Mouse (Mus musculus) spleen, adult 2 months (tissue): ENCODE results near the gene Gm45713. TPM values are rescaled to one million over a fixed set of nuclear protein-coding genes. Genes with fewer than 3 reads are reported as not detected.

Source experiments
- DNase-seq, 2 experiments: peaks; one replicate each; pipeline versions ENCODE4 v3.0.0 to v3.0.0-alpha.2; 2012 to 2021; ENCODE audit warnings: low spot score in 2 of 2, low read depth in 1 of 2
- H3K27ac ChIP-seq: fragments of 200-500 bp; 2 replicates; pipeline ENCODE4 v1.5.1; 2012; ENCODE audit warnings: low read length, inconsistent platforms; ENCODE audit not compliant: insufficient read depth
- H3K27me3 ChIP-seq: fragments of 200-500 bp; 2 replicates; pipeline ENCODE4 v1.6.1; 2012; ENCODE audit warnings: mild to moderate bottlenecking, moderate library complexity, low read length, inconsistent platforms; ENCODE audit not compliant: control insufficient read depth, insufficient read depth
- H3K36me3 ChIP-seq: fragments of 200-500 bp; 2 replicates; pipeline ENCODE4 v1.6.1; 2012; ENCODE audit warnings: mild to moderate bottlenecking, low read length, inconsistent platforms; ENCODE audit not compliant: control insufficient read depth, insufficient read depth
- H3K4me1 ChIP-seq: fragments of 200-500 bp; 2 replicates; pipeline ENCODE4 v1.6.1; 2011; ENCODE audit warnings: inconsistent platforms; ENCODE audit not compliant: control insufficient read depth, insufficient read depth, insufficient read length
- H3K4me3 ChIP-seq: fragments of 200-500 bp; 2 replicates; pipeline ENCODE4 v1.5.1; 2011; ENCODE audit warnings: mild to moderate bottlenecking, inconsistent platforms; ENCODE audit not compliant: insufficient read depth, insufficient read length; ENCODE audit errors: extremely low read depth
- CTCF ChIP-seq: fragments of 200-500 bp; IDR thresholded peaks from 2 replicates; pipeline ENCODE4 v1.5.1; 2011; ENCODE audit warnings: mild to moderate bottlenecking, inconsistent platforms; ENCODE audit not compliant: insufficient read depth, insufficient read length, insufficient replicate concordance; ENCODE audit errors: extremely low read depth
- POLR2A ChIP-seq: fragments of 200-500 bp; IDR thresholded peaks from 2 replicates; pipeline ENCODE4 v1.6.1; 2011; ENCODE audit warnings: low read depth, low read length, inconsistent platforms
- WGBS: fragments of 180-500 bp; shearing (Covaris S2); methylation state at CpG from one replicate; pipeline ENCODE4 v1.1.7; 2018; 5-methylcytosine and 5-hydroxymethylcytosine counted together
- polyA plus RNA-seq: library from polyadenylated mRNA; depleted of rRNA; stranded (reverse); fragments of >200 nt; gene quantifications from 2 replicates; pipeline ENCODE4 v1.2.3, GENCODE M21; 2012; rRNA removed

Gm45713 gene
- 0.28 and 0.70 TPM in 2 replicates for polyA plus RNA-seq

DNA sequence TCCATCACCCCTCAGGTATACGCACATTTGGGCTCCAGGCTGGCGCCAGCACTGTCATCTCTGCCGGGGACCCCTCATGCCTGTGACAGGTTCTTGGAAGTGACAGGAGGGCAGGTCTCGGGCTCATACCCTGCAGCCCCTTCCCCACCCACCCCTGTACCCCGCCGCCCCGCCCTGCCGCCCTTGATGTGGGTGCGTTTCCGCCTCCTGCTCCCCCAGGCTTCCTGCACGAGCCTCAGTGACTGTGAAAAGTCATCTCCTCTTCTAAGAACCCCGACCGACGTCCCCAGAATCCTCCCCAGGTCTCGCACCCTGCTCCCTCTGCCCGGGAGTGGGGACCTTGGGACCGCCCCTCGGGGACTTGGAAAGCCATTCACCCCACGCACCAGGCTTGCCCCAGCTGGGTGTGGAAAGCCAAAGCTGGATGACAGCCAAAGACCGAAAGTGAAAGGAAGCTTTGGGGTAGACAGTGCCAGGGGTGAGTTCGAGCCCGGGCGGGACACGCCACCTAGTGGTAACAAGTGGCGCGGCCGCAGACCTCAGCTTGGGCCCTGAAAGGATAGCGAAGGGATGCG lies at the start of gene Gm45713, which contains the start of gene Flt3l:
Gene Gm45713, minus strand, starts transcription at position 239 of the 575 bp plus-strand sequence.
Gene Flt3l, minus strand, starts transcription at position 440 of the 575 bp plus-strand sequence.
- peak; percentile 78 to 86 for DNase-seq
- WGBS = 1% methylated on average over 29 of the region's 29 CpGs
- H3K36me3 ChIP-seq = peaks cover 8% of the 10 kb centered on the region
- H3K4me1 ChIP-seq = peaks cover 5% of the 10 kb centered on the region; the same call in 1 of the 2 replicates
- no peaks in the 10 kb centered on the region for H3K27me3 ChIP-seq
- H3K4me3 ChIP-seq = peak within 1 kb of the TSS; percentile 84
- peak within 1 kb of the TSS; percentile 92 for H3K27ac ChIP-seq
- TF ChIP-seq POLR2A = no peak
- peak; percentile 97 for TF ChIP-seq CTCF

DNA sequence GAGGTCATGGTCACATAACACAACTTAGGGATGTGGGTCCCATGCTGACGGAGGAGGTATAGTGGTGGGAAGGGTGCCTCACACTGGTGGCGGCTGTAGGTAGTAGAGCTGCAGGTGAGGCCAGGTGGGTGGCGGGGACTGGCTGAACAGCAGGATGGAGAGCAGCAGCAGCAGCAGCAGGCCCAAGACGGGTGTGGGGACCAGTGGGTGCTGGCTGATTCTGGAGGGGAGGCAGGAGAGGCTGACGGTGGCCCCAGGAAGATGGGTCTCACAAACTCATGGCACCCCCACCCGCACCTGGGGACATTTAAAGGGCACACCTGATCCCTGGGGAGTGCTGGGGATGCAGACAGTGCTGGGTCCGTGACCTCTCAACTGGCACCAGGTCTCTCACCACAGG lies 47.6 kb upstream of the Gm45713 start:
- Histone ChIP-seq H3K27me3 (peaks cover 14% of the 10 kb centered on the region), H3K36me3 (no peaks in the 10 kb centered on the region), H3K4me1 (peaks cover 4% of the 10 kb centered on the region; the same call in 1 of the 2 replicates), H3K27ac (no peak overlapping the region), H3K4me3 (no peak overlapping the region)
- 85% methylated on average over 7 of the region's 7 CpGs for WGBS
- DNase-seq = no peak
- TF ChIP-seq CTCF = no peak
- no peak for TF ChIP-seq POLR2A

DNA sequence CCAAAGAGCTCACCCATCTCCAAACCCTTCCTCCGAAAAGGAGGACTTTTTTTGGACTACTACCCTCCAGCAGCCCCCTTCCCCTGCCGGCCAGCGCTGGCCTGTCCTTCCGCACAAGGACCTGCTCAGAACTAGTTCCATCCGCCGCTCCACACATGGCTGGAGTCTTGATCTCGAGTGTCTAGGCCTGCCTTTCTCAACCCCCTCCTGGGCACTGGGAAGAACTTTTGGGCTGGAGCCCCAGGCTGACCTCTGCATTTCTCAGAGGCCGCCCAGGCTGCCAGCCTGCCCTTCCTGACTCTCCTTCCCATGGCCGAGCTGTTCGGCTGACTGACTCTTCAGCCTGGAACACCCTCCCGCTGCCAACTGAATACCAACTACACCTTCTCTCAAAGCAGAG lies 46.6 kb upstream of the Gm45713 start:
- WGBS = 16% methylated on average over 11 of the region's 11 CpGs
- TF ChIP-seq CTCF (no peak), POLR2A (no peak)
- H3K36me3 ChIP-seq = no peaks in the 10 kb centered on the region
- H3K27me3 ChIP-seq = peaks cover 17% of the 10 kb centered on the region
- no peak overlapping the region for H3K27ac ChIP-seq
- peaks cover 4% of the 10 kb centered on the region; the same call in 1 of the 2 replicates for H3K4me1 ChIP-seq
- peak overlapping the region; percentile 38; the same call in 1 of the 2 replicates for H3K4me3 ChIP-seq
- DNase-seq = no peak

DNA sequence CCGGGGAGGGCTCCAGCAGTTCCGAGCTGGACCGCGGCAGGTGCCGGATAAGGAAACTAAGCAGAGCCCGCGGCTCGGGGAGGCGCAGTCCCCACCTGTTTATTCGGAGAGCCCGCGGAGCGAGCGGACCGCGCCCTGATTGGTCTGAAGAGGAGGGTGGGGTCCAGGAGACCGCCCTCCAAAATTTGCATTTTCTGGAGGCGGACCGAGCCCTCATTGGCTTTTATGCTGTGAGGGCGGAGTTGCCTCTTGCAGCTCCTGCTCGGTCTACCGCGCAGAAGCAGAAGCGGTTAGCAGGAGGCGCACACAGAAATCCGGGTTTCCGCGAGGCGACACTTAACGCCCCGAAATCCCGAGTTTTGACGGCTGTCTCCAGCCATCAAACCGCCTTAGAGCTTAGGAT lies 46.2 kb upstream of the Gm45713 start:
- no peak for TF ChIP-seq POLR2A
- TF ChIP-seq CTCF = no peak
- DNase-seq = peak; percentile 75 to 84
- no peaks in the 10 kb centered on the region for H3K36me3 ChIP-seq
- H3K27me3 ChIP-seq = peaks cover 21% of the 10 kb centered on the region
- H3K4me3 ChIP-seq = peak overlapping the region; percentile 38; the same call in 1 of the 2 replicates
- WGBS = under 1% methylated on average over 34 of the region's 34 CpGs
- H3K27ac ChIP-seq = no peak overlapping the region
- H3K4me1 ChIP-seq = peaks cover 4% of the 10 kb centered on the region; the same call in 1 of the 2 replicates

DNA sequence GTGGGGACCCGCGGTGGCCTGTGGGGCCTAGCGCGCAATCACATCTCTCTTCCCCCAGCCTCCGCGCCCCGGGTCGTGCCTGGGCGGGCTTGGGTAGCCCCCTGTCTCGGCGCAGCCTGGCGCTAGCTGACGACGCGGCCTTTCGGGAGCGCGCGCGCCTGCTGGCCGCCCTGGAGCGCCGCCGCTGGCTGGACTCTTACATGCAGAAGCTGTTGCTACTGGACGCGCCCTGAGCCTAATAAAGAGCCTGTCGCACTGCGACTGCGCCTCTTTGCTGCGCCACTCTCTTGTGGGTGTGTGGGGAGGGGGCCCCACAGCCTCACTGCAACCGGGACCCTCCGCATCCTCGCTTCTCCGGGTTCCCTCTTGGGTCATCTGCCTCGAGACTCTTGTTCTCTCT lies 45.5 kb upstream of the Gm45713 start:
- DNase-seq = no peak

DNA sequence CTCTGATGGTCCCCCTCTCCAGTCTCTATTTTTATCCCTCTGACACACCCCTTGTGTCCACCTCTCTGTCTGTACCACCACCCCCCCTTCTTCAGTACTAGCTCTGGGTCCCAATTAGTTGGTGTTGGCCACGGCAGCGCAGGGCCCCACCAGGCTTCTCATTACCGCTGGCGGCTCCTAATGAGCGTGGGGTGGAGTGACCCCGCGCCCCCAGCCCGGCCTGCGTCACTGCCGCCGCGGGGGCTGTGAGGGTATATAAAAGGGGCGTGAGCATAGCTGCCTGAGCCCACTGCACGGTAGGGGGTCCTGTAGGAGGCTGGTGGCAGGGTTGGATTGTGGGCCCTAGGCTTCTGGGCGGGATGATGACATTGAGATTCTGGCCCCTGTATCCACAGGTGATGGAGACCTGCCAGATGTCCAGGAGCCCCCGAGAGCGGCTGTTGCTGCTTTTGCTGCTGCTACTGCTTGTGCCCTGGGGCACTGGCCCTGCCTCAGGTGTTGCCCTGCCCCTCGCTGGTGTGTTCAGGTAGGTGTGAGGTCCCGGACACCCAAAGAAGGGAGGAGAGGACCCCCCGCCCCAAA lies 45.0 kb upstream of the Gm45713 start, which contains the start of gene Pth2:
Gene Pth2, plus strand, starts transcription at position 100 of the 582 bp plus-strand sequence.
- 36% methylated on average over 20 of the region's 20 CpGs for WGBS
- H3K4me3 ChIP-seq = no peak within 1 kb of the TSS
- H3K27ac ChIP-seq = no peak within 1 kb of the TSS
- peaks cover 5% of the 10 kb centered on the region for H3K4me1 ChIP-seq
- TF ChIP-seq CTCF = no peak
- TF ChIP-seq POLR2A = no peak
- no peak for DNase-seq
- peaks cover 28% of the 10 kb centered on the region for H3K27me3 ChIP-seq
- no peaks in the 10 kb centered on the region for H3K36me3 ChIP-seq

More for the DNA sequence above, 45.5 kb upstream of the Gm45713 start:
- peaks cover 24% of the 10 kb centered on the region for H3K27me3 ChIP-seq
- peaks cover 4% of the 10 kb centered on the region; the same call in 1 of the 2 replicates for H3K4me1 ChIP-seq
- H3K27ac ChIP-seq = no peak overlapping the region
- TF ChIP-seq CTCF (no peak), POLR2A (no peak)
- no peaks in the 10 kb centered on the region for H3K36me3 ChIP-seq
- WGBS = 11% methylated on average over 35 of the region's 35 CpGs
- H3K4me3 ChIP-seq = no peak overlapping the region
